Mouse (Mus musculus): ENCODE results near the gene Aurkaip1. TPM values are rescaled to one million over a fixed set of nuclear protein-coding genes. Genes with fewer than 3 reads are reported as not detected.
"Not testable (repeated sequence)": the region's sequence is repeated elsewhere in the genome, so short reads cannot be mapped to it uniquely, and the experiment has no call there.

Gene Aurkaip1
- total RNA-seq (2014; fragmentation: Nextera tagmentation) = 108 and 182 TPM in 2 replicates
- total RNA-seq (2017) = 127 and 137 TPM in 2 replicates

- peak; percentile 85 for ATAC-seq (replicated peaks; ENCODE audit: low FRiP score, low TSS enrichment, poor library complexity, severe bottlenecking)
Observed at GRCm38 (mm10) chr4:155831205-155831766, at the start of gene Aurkaip1. TSS of gene Aurkaip1 (plus strand) at chr4:155831272.

- no peak for ATAC-seq (replicated peaks; ENCODE audit: low FRiP score, low TSS enrichment, poor library complexity, severe bottlenecking)
Observed at GRCm38 (mm10) chr4:155783486-155784080, 47.5 kb upstream of the Aurkaip1 start.

GRCm38 (mm10) chr4:155784081-155784701, 46.9 kb upstream of the Aurkaip1 start:
- ATAC-seq (replicated peaks; ENCODE audit: low FRiP score, low TSS enrichment, poor library complexity, severe bottlenecking) = peak; percentile 73

GRCm38 (mm10) chr4:155785246-155785645, 45.8 kb upstream of the Aurkaip1 start:
- ATAC-seq (replicated peaks; ENCODE audit: low FRiP score, low TSS enrichment, poor library complexity, severe bottlenecking) = no peak

GRCm38 (mm10) chr4:155785819-155786218, 45.3 kb upstream of the Aurkaip1 start, which contains the start of gene Tmem88b:
TSS of gene Tmem88b (minus strand) at chr4:155785874.
- peak; percentile 39; the same call in 1 of the 2 replicates for ATAC-seq (replicated peaks; ENCODE audit: low FRiP score, low TSS enrichment, poor library complexity, severe bottlenecking)

GRCm38 (mm10) chr4:155788300-155788699, 42.8 kb upstream of the Aurkaip1 start:
- ATAC-seq (replicated peaks; ENCODE audit: low FRiP score, low TSS enrichment, poor library complexity, severe bottlenecking) = peak; percentile 76

- not testable (repeated sequence) for ATAC-seq (replicated peaks; ENCODE audit: low FRiP score, low TSS enrichment, poor library complexity, severe bottlenecking)
Observed at GRCm38 (mm10) chr4:155788833-155789232, 42.2 kb upstream of the Aurkaip1 start.

GRCm38 (mm10) chr4:155790021-155790489, 41.0 kb upstream of the Aurkaip1 start, which contains the start of gene Ankrd65:
TSS of gene Ankrd65 (plus strand) at chr4:155790439.
- no peak for ATAC-seq (replicated peaks; ENCODE audit: low FRiP score, low TSS enrichment, poor library complexity, severe bottlenecking)

GRCm38 (mm10) chr4:155790650-155791161, 40.4 kb upstream of the Aurkaip1 start:
- ATAC-seq (replicated peaks; ENCODE audit: low FRiP score, low TSS enrichment, poor library complexity, severe bottlenecking) = no peak

- no peak for ATAC-seq (replicated peaks; ENCODE audit: low FRiP score, low TSS enrichment, poor library complexity, severe bottlenecking)
Observed at GRCm38 (mm10) chr4:155791240-155791933, 39.7 kb upstream of the Aurkaip1 start.

- no peak for ATAC-seq (replicated peaks; ENCODE audit: low FRiP score, low TSS enrichment, poor library complexity, severe bottlenecking)
Observed at GRCm38 (mm10) chr4:155793730-155794129, 37.3 kb upstream of the Aurkaip1 start.

- no peak for ATAC-seq (replicated peaks; ENCODE audit: low FRiP score, low TSS enrichment, poor library complexity, severe bottlenecking)
Observed at GRCm38 (mm10) chr4:155802075-155802474, 29.0 kb upstream of the Aurkaip1 start.

GRCm38 (mm10) chr4:155802741-155803339, 28.2 kb upstream of the Aurkaip1 start, which contains the start of gene Mrpl20:
TSS of gene Mrpl20 (plus strand) at chr4:155802878.
- ATAC-seq (replicated peaks; ENCODE audit: low FRiP score, low TSS enrichment, poor library complexity, severe bottlenecking) = peak; percentile 67

- peak; percentile 95 for ATAC-seq (replicated peaks; ENCODE audit: low FRiP score, low TSS enrichment, poor library complexity, severe bottlenecking)
Observed at GRCm38 (mm10) chr4:155803340-155804041, 27.6 kb upstream of the Aurkaip1 start.

- ATAC-seq (replicated peaks; ENCODE audit: low FRiP score, low TSS enrichment, poor library complexity, severe bottlenecking) = no peak
Observed at GRCm38 (mm10) chr4:155807841-155808240, 23.2 kb upstream of the Aurkaip1 start.

- peak; percentile 98 for ATAC-seq (replicated peaks; ENCODE audit: low FRiP score, low TSS enrichment, poor library complexity, severe bottlenecking)
Observed at GRCm38 (mm10) chr4:155811929-155812664, 19.0 kb upstream of the Aurkaip1 start, which contains the start of gene Ccnl2. TSS of gene Ccnl2 (plus strand) at chr4:155812489.

GRCm38 (mm10) chr4:155812665-155813181, 18.3 kb upstream of the Aurkaip1 start:
- no peak for ATAC-seq (replicated peaks; ENCODE audit: low FRiP score, low TSS enrichment, poor library complexity, severe bottlenecking)

- no peak for ATAC-seq (replicated peaks; ENCODE audit: low FRiP score, low TSS enrichment, poor library complexity, severe bottlenecking)
Observed at GRCm38 (mm10) chr4:155817533-155817932, 13.5 kb upstream of the Aurkaip1 start.

Data from megakaryocyte-erythroid progenitor cell, adult 5-6 weeks (primary cell).